Mouse (Mus musculus) testis, postnatal 10 days (tissue): ENCODE data around the gene Nop58.
A peak's percentile ranks its signal among the peaks of the same experiment; 100 is the strongest.
"Not testable (repeated sequence)": the region's sequence is repeated elsewhere in the genome, so short reads cannot be mapped to it uniquely, and the experiment has no call there.

Source experiments
- DNase-seq: peaks from one replicate; pipeline ENCODE4 v3.0.0; 2021; ENCODE audit warnings: low spot score

The Nop58 gene

DNA sequence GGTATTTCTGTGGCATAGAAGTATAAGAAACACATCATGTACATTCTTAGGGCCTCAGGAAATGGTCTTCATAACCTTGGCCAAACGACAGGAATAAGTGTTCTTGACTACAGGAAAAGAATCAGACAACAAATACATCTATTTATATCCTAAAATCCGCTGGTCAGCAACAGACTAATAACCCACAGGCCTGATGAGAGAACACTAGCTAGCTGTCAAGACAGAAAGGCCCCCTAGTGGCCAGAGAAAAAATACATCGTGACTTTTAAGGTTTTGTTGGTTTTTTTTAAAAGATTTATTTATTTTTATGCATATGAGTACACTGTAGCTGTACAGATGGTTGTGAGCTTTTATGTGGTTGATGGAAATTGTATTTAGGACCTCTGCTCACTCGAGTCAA lies 35.1 kb downstream of the Nop58 start:
- DNase-seq: no peak

GRCm38 (mm10) chr1:59725661-59726060 lies 40.9 kb downstream of the Nop58 start:
- no peak for DNase-seq

GRCm38 (mm10) chr1:59730106-59730505 lies 45.3 kb downstream of the Nop58 start:
- no peak for DNase-seq

DNA sequence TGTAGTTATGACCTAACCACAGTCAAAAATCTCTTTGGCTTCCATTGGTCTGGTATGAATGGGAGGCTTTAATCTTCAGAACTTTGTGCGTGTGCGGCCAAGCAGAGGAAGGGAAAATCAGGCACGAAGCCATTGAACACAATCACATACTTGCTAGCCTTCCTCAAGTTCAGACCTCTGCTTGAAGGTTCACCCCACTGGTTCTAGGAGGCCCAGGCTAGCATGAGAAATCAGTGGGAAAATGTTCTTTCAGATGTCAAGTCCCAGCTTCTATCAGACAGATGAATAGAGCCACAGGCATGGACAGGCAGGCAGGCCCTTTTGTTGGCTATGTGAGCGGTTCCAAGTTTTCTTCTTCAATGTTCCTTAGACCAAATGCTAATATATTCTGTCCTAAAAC lies 46.0 kb downstream of the Nop58 start:
- DNase-seq: no peak

DNA sequence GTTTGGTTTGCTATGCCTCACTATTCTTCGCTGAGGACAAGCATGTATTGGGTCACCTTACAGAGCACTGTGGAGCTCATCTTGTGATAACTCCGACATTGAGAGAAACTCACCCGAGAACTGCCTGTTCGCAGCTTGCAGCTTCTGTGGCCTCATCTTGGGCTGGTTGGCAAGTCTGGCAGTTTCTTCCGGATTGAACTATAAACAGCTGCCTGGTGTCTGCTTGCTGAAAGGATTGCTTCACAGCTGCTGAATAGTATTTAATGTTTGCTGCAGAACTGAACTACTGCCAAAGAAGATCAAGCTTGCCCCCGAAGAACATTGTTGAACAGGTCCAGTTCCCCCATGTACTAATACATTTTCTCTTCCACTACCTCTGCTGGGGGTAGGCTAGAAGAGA lies 49.3 kb downstream of the Nop58 start:
- DNase-seq: no peak

DNA sequence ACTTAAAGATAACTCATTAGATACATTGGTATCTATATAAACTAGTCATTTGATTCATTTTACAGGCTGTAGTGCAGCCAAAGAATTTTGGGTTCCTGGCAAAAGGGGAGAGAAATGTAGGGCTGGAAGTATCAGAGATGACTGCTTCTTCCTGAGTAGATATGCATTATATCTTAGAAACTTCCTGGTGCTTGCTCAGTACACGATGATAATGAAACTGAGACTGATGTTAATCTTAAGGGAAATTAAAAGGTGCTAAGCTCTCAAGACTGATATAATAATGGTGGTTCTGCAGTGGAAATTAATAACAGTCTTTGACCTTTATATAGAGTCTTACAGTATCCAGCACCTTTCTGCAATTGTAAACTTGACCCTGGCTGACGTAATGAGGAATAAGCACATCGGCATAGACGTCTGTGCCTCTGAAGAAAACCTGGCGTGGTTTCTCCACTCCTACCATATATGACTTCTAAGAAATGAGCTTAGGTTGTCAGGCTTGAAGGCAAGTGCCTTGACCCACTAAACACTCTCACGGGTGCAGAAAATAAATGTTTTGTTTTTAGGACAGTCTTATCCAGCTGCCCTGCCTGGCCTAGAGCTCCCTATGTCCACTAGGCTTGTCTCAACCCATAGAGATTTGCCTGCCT lies 54.1 kb downstream of the Nop58 start:
- DNase-seq: no peak

DNA sequence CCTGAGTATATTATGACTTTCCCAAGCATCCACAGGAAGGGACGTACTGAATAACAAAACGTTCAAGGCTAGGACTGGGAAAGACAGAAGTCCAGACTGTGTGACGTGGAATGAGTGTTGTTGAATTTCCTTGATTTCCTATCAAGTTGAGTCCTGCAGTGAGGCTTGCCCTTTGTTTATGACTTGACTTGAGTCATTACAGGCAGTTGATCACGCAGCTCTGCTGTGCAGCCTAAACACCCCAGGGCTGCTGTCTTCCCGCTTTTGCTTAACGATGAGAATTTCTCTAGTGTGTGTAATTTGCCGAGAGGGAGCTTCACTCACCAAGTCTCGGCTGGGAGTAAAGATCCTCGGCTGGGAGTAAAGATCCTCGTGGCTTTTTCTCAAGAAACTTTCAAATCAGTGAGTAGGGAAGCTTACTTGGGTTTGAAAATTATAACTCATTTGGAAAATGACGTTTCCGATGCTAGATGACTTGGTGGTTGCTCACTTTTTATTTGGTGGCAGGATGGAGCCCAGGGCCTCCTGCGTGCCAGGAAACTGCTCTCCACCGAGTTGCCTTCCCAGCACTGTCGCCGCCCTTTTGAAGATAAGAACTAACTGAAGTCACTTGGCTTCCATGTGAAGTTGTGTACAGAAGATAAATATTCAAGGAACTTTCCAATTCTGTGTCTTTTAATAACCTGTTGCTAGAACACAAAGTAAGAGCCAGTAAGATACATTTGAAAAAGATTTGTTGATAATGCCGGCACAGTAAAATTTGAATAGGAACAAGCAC lies 55.0 kb downstream of the Nop58 start:
- DNase-seq: no peak

GRCm38 (mm10) chr1:59749047-59749446 lies 64.3 kb downstream of the Nop58 start:
- DNase-seq: no peak

- DNase-seq: not testable (repeated sequence)
Measured at GRCm38 (mm10) chr1:59749724-59750123, 65.0 kb downstream of the Nop58 start.

DNA sequence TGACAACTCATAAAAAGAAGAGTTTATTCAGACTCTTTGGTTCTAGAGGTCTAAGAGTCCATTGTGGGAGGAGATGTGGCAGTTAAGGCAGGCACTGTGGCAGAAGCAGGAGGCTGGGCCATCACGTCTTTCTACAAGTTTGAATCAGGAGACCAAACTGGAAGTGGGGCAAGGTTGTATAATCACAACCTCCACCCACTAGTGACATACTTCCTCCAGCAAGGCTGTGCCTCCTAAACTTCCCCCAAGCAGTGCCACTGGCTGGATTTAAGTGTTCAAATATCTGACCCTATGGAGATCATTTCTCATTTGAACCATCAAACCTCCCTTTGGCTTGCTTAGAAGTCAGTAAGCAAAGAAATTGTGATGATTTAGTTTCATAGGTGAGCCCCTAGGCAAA lies 70.5 kb downstream of the Nop58 start:
- DNase-seq: no peak

DNA sequence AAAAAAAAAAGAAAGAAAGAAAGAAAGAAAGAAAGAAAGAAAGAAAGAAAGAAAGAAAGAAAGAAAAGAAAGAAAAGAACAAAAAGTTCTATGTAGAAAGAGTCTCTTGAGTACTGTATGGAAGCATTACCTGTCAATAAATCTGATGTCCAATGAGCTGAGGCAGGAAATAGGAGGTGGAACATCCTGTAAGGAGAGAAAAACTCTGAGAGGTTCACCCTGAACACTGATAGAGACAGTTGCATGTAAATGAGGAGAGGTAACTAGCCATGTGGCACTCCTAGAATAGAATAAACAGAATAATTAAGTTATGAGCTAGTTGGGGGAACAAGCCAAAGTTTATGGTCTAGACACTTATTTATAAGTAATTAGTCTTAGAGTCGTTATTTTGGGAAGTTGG lies 73.6 kb downstream of the Nop58 start:
- DNase-seq: no peak

- DNase-seq: peak; percentile 51
Measured at GRCm38 (mm10) chr1:59762208-59762607, 77.4 kb downstream of the Nop58 start.

DNA sequence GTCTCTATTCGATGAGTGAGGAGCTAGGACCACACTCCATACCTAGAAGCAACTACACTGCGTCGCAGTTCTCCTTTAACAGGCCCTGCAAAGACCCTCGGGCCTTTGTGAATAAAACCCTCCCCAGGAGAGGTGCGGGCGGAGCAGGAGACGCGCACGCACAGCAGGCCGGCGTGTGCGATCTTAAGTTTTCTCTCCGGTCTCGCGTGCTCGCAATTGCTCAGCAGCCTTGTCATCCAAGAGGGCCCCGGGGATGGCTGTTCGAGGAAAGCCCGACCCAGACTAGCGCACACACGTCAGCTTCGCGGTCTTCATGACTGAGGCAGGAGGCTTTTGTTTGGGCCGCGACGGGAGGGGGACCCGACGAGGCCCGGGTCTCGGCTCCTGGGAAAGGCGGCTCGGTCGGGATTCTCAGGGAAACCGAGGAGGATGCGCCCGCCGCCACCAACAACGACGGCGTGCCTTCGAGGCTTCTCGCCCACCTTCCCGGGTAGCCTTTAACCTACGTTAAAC lies 77.9 kb downstream of the Nop58 start:
- DNase-seq: peak; percentile 73

DNA sequence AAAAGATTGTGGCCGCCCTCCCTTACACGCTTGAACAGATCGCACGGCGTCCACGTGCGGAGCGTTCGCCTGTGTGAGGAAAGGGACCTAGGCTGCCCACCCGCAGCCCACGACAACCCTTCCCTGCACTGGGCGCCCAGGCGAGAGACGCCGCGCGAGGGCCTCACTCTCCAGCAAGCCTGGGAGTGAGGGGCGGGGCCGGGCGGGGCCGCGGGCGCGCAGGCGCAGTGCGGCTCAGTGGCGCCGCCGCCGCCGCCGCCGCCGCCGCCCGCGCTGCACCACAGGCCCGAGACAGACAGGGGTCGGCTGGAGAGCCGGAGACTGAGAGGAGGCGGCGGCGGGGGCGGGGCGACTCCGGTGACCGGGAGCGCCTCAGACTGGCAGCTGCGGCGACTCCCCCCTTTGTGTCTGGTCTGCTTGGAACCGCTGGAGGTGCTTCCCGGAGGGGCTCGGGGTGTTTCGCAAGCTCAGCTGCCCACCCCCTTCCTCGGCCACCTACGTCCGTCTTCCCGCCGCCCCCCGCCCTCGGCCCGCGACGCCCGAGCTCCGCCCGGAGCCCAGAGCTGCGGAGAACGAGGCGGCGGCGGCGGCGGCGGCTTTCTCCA lies 78.5 kb downstream of the Nop58 start, which contains the start of gene Bmpr2:
Gene Bmpr2, plus strand, starts transcription at position 237 of the 605 bp plus-strand sequence.
- peak; percentile 93 for DNase-seq

GRCm38 (mm10) chr1:59763781-59764251 lies 79.0 kb downstream of the Nop58 start:
- peak; percentile 75 for DNase-seq

- peak; percentile 61 for DNase-seq
Measured at GRCm38 (mm10) chr1:59764407-59764971, 79.7 kb downstream of the Nop58 start.

GRCm38 (mm10) chr1:59765279-59765678 lies 80.5 kb downstream of the Nop58 start:
- DNase-seq: no peak

DNA sequence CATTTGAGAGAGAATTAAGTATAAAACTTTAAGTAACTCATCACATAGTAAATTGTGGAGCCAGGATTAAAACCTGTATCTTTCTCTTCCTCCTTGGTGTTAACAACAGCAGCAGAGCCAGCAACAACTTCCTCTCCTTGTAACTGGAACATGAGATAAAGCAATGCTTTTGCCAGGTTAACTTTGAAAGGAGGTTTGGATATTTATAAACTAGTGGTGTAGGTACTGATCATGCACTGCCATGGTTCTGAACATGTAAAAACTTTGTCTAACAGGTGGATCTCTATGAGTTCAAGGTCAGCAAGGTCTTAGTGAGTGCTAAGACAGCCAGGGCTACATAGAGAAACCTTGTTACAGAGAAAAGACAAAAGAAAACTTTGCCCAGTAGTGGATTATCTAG lies 81.9 kb downstream of the Nop58 start:
- no peak for DNase-seq
